Mouse (Mus musculus) stomach, embryonic 16.5 days (tissue): ENCODE measurements around the gene Mroh3. TPM values are rescaled to one million over a fixed set of nuclear protein-coding genes. Genes with fewer than 3 reads are reported as not detected.
A peak's percentile ranks its signal among the peaks of the same experiment; 100 is the strongest.

Experiments used
- ATAC-seq: fragments of 200-750 bp; cut with Nextera tagmentation; 2 replicates; pipeline ENCODE4 v1.8.0; 2017; ENCODE audit warnings: moderate number of reproducible peaks, moderate TSS enrichment; ENCODE audit not compliant: insufficient read depth, low FRiP score
- H3K27ac ChIP-seq: fragments of 300-500 bp; sonication (generic); 2 replicates; pipeline ENCODE4 v1.5.1; 2014; ENCODE audit warnings: low read length
- H3K27me3 ChIP-seq: fragments of 300-500 bp; sonication (generic); 2 replicates; pipeline ENCODE4 v1.6.1; 2014; ENCODE audit warnings: low read length, control low read depth, mixed read lengths; ENCODE audit not compliant: control insufficient read depth, insufficient read depth
- H3K36me3 ChIP-seq: fragments of 300-500 bp; sonication (generic); 2 replicates; pipeline ENCODE4 v1.6.1; 2014; ENCODE audit warnings: low read length; ENCODE audit not compliant: control insufficient read depth, insufficient read depth
- H3K4me1 ChIP-seq: fragments of 300-500 bp; sonication (generic); 2 replicates; pipeline ENCODE4 v1.6.1; 2014; ENCODE audit warnings: low read length, control low read depth, mixed read lengths; ENCODE audit not compliant: control insufficient read depth, insufficient read depth
- H3K4me2 ChIP-seq: fragments of 300-500 bp; sonication (generic); 2 replicates; pipeline ENCODE4 v1.6.1; 2014; ENCODE audit warnings: low read depth, low read length, mixed read lengths
- H3K4me3 ChIP-seq: fragments of 300-500 bp; sonication (generic); replicated peaks from 2 replicates; pipeline ENCODE4 v1.5.1; 2014; ENCODE audit warnings: mild to moderate bottlenecking, low read length
- H3K9ac ChIP-seq: fragments of 300-500 bp; sonication (generic); 2 replicates; pipeline ENCODE4 v1.6.1; 2014; ENCODE audit warnings: low read length
- H3K9me3 ChIP-seq: fragments of 300-500 bp; sonication (generic); replicated peaks from 2 replicates; pipeline ENCODE4 v1.6.1; 2016; ENCODE audit warnings: low read length, control low read depth; ENCODE audit not compliant: control insufficient read depth
- WGBS: fragments of 180-500 bp; shearing (Covaris S2); extraction: QIAGEN DNeasy Blood & Tissue Kit; methylation state at CpG from one replicate; pipeline ENCODE4 v1.1.7; 2014; 5-methylcytosine and 5-hydroxymethylcytosine counted together
- polyA plus RNA-seq: library from polyadenylated mRNA; unstranded; fragments of >200 nt; fragmentation: Nextera tagmentation; extraction: Ambion mirVana; gene quantifications from 2 replicates; pipeline ENCODE4 v1.2.1, GENCODE M21; 2015

Mroh3 gene
- polyA plus RNA-seq, 1 experiment from 2014 or later: 1.3 TPM

- H3K4me2 ChIP-seq: no peak overlapping the region
- no peaks in the 10 kb centered on the region for H3K27me3 ChIP-seq
- no peaks in the 10 kb centered on the region; the same call in 1 of the 2 replicates for H3K36me3 ChIP-seq
- H3K9me3 ChIP-seq: no peaks in the 10 kb centered on the region
- H3K4me3 ChIP-seq: no peak overlapping the region
- H3K27ac ChIP-seq: no peak overlapping the region
- H3K9ac ChIP-seq: no peak overlapping the region
- peaks cover 19% of the 10 kb centered on the region for H3K4me1 ChIP-seq
- no peak for ATAC-seq
- WGBS: 65% methylated on average over 12 of the region's 12 CpGs
Observed at GRCm38 (mm10) chr1:136172696-136173095, 39.9 kb downstream of the Mroh3 start.

DNA sequence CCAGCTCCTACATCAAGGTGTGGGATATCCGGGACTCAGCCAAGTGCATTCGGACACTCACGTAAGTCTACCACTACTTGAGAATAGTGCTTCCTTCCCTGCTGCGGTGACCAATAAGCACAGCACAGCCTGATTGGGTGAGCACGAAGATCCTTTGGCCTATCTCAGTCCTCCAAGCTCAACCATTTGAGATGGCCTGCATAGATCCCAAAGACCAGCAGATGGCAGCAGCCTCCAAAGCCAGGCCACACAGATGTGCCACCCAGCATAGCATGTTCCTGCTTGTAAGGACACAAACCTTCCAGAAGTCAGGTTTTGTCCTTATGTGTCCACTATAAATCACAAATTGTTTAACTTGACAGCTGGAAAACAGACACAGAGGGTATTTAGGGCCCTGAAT is 42.5 kb downstream of the Mroh3 start:
- Histone ChIP-seq H3K4me1 (peaks cover 15% of the 10 kb centered on the region), H3K4me2 (no peak overlapping the region), H3K27ac (no peak overlapping the region), H3K9me3 (no peaks in the 10 kb centered on the region), H3K36me3 (no peaks in the 10 kb centered on the region; the same call in 1 of the 2 replicates), H3K27me3 (no peaks in the 10 kb centered on the region), H3K9ac (no peak overlapping the region), H3K4me3 (no peak overlapping the region)
- 9% methylated on average over 5 of the region's 5 CpGs for WGBS
- peak; percentile 59 for ATAC-seq

DNA sequence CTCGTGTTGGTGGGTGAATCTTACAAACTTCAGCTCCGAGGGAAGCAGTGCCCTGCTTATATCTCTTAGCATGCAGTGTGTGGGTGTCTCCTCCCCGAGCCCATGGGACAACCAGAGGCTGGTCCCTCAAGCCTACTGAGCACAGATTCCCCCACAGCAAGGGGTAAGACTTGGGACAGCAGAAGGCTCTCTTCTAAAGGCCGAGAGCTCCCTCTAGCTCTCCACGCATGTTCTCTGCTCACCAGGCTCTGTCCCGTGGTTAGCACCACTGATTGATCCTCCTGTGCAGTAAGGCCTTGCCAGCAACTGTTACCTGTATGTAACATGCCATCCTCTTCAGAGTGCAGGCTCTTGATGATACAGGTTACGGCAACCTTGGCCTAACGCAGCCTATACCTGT is 45.0 kb downstream of the Mroh3 start:
- Histone ChIP-seq H3K27ac (no peak overlapping the region), H3K9ac (no peak overlapping the region), H3K4me1 (no peaks in the 10 kb centered on the region), H3K9me3 (no peaks in the 10 kb centered on the region), H3K36me3 (0 out of 2 replicates have a peak, but pooled peaks cover 2% of the 10 kb centered on the region), H3K4me3 (no peak overlapping the region), H3K4me2 (no peak overlapping the region), H3K27me3 (no peaks in the 10 kb centered on the region)
- ATAC-seq: no peak
- 66% methylated on average over 8 of the region's 8 CpGs for WGBS

GRCm38 (mm10) chr1:136165436-136165835 is 47.2 kb downstream of the Mroh3 start:
- Histone ChIP-seq H3K36me3 (0 out of 2 replicates have a peak, but pooled peaks cover 2% of the 10 kb centered on the region), H3K9ac (no peak overlapping the region), H3K4me3 (no peak overlapping the region), H3K27ac (no peak overlapping the region), H3K27me3 (no peaks in the 10 kb centered on the region), H3K4me1 (no peaks in the 10 kb centered on the region), H3K9me3 (no peaks in the 10 kb centered on the region), H3K4me2 (no peak overlapping the region)
- ATAC-seq: no peak
- WGBS: 69% methylated on average over 2 of the region's 2 CpGs

DNA sequence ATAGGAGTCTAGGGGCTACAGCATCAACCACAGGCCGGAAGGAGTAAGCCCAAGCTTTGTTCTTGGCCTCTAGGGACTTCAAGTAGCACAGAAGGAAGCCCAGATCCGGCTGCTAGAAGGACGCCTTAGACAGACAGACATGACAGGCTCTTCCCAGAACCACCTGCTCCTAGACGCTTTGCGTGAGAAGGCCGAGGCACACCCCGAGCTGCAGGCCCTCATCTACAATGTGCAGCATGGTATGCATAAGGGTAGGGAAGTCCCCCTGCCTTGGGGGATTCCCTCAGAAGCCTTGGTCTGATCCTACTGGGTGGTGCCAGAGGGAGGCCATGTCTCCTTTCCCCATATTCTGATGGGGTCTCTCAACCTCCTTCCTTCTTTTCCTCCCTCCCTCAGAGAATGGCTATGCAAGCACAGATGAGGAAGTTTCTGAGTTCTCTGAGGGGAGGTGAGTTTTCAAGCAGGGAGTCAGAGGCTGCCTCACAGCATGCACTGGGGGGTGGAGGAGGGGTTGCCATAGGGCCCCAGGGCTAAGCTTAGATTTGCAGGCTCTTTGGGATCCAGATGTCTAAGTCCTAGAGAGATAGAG is 51.2 kb downstream of the Mroh3 start:
- ATAC-seq: no peak
- H3K4me3 ChIP-seq: no peak overlapping the region
- no peaks in the 10 kb centered on the region for H3K9me3 ChIP-seq
- no peak overlapping the region for H3K9ac ChIP-seq
- 90% methylated on average over 7 of the region's 7 CpGs for WGBS
- no peaks in the 10 kb centered on the region for H3K4me1 ChIP-seq
- H3K27ac ChIP-seq: no peak overlapping the region
- no peak overlapping the region for H3K4me2 ChIP-seq
- H3K27me3 ChIP-seq: no peaks in the 10 kb centered on the region
- 0 out of 2 replicates have a peak, but pooled peaks cover 2% of the 10 kb centered on the region for H3K36me3 ChIP-seq

DNA sequence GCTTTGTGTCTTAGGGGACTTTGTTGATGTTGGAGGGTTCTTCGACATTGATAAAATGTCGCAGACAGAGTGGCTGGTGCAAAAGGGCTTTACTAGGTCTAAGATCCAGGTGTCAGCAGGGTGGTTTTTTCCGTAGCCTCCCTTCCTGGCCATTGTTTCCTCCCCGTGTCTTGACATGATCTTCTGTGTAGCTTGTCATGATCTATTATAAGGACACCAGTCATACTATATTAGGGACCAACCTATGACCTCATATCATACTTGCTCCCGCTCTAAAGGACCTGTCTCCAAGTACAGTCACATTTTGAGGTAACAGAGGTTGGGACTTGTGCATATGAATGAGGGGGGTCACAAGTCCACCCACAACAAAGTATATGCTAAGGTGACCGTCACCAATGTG is 51.7 kb downstream of the Mroh3 start:
- Histone ChIP-seq H3K36me3 (peaks cover 2% of the 10 kb centered on the region; the same call in 1 of the 2 replicates), H3K4me2 (no peak overlapping the region), H3K4me3 (no peak overlapping the region), H3K4me1 (no peaks in the 10 kb centered on the region), H3K9me3 (no peaks in the 10 kb centered on the region), H3K27ac (no peak overlapping the region), H3K9ac (no peak overlapping the region), H3K27me3 (no peaks in the 10 kb centered on the region)
- WGBS: 81% methylated on average over 6 of the region's 6 CpGs
- no peak for ATAC-seq

DNA sequence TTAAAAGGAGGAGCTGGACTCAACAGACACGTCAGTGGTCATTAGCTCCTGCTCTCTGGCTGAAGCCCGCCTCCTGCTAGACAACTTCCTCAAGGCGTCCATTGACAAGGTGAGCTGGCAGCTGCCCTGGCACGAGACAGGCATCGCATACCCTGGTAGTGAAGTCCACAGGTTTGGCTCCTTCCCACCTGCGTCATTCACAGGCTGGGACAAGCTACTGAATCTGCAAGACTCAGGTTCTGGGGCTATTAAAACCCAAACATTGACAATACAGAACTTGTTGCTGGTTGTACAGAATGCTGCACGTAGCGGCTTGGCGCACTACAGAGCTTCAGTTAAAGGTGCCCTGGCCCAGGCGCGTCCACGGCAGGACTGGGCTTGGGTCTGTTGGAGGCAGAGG is 52.3 kb downstream of the Mroh3 start:
- no peaks in the 10 kb centered on the region for H3K9me3 ChIP-seq
- no peak overlapping the region for H3K9ac ChIP-seq
- 82% methylated on average over 12 of the region's 12 CpGs for WGBS
- no peaks in the 10 kb centered on the region for H3K4me1 ChIP-seq
- peaks cover 2% of the 10 kb centered on the region; the same call in 1 of the 2 replicates for H3K36me3 ChIP-seq
- no peak overlapping the region for H3K4me3 ChIP-seq
- no peaks in the 10 kb centered on the region for H3K27me3 ChIP-seq
- H3K27ac ChIP-seq: no peak overlapping the region
- no peak overlapping the region for H3K4me2 ChIP-seq
- ATAC-seq: no peak

DNA sequence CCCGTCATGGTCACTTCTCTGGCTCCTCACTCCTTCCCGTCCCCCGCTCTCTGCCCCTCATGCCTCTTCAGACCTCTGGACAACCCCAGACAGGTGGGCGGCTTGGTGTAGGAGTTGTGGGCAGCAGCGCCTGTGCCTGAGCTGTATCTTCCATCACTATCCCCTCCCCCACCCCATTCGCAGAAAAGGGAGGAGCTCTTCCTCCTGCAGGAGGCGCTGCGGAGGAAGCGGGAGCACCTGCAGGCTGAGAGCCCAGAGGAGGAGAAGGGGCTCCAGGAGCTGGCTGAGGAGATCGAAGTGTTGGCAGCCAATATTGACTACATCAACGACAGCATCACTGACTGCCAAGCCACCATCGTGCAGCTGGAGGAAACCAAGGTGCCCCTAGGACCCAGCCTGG is 52.8 kb downstream of the Mroh3 start:
- H3K4me1 ChIP-seq: no peaks in the 10 kb centered on the region
- no peak overlapping the region for H3K4me2 ChIP-seq
- H3K27ac ChIP-seq: no peak overlapping the region
- H3K36me3 ChIP-seq: peaks cover 2% of the 10 kb centered on the region; the same call in 1 of the 2 replicates
- WGBS: 51% methylated on average over 12 of the region's 12 CpGs
- no peak overlapping the region for H3K4me3 ChIP-seq
- ATAC-seq: no peak
- H3K9ac ChIP-seq: no peak overlapping the region
- H3K9me3 ChIP-seq: no peaks in the 10 kb centered on the region
- H3K27me3 ChIP-seq: no peaks in the 10 kb centered on the region

- Histone ChIP-seq H3K4me1 (no peaks in the 10 kb centered on the region), H3K36me3 (no peaks in the 10 kb centered on the region; the same call in none of the 2 replicates), H3K27ac (no peak overlapping the region), H3K27me3 (no peaks in the 10 kb centered on the region), H3K9me3 (no peaks in the 10 kb centered on the region), H3K4me3 (no peak overlapping the region), H3K9ac (no peak overlapping the region), H3K4me2 (no peak overlapping the region)
- no peak for ATAC-seq
- 93% methylated on average over 4 of the region's 4 CpGs for WGBS
Observed at GRCm38 (mm10) chr1:136156951-136157350, 55.7 kb downstream of the Mroh3 start.
